Mouse (Mus musculus): ENCODE measurements around the gene Skint7. TPM values are rescaled to one million over a fixed set of nuclear protein-coding genes. Genes with fewer than 3 reads are reported as not detected.

Gene Skint7
- not detected in 2 replicates for polyA plus RNA-seq (2012; rRNA removed)

GRCm38 (mm10) chr4:111972623-111973022, at the start of gene Skint7:
Skint7 (plus strand) TSS chr4:111972923.

DNA sequence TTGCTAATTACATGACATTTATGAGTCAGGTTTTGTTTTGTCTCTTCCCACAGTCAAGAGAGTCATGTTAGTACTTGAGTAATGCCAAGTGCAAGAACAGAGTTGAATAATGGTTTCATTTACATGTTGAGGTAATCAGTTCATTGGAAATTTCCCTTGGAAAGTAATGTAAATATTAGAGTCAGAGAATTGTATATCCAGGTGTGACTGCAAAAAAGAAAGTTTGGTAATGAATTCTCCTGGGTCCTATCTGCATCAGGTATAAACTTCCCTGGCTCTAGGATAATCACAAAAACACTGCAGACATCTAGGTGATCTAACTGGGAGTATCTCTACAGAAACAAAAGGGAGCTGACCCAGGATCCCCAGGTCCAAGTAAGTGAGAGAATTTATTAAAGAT, 33.2 kb downstream of the Skint7 start, which contains the start of gene Skint1:
Skint1 (plus strand) TSS at position 301 of the 400 bp plus-strand sequence.

Other genes with a start within 250 kb of the Skint7 start
- gene Slc5a9, start 70.0 kb upstream of the Skint7 start, polyA plus RNA-seq (2012; rRNA removed): 0.02 TPM in 2 replicates
- gene Skint8, start 53.5 kb upstream of the Skint7 start, polyA plus RNA-seq (2012; rRNA removed): not detected in 2 replicates
- gene Skint1, start 33.3 kb downstream of the Skint7 start, polyA plus RNA-seq (2012; rRNA removed): not detected in 2 replicates
- gene Skint4, start 99.1 kb downstream of the Skint7 start, polyA plus RNA-seq (2012; rRNA removed): not detected in 2 replicates